Comparison of ENCODE assay signal across 16 mouse cellular contexts in the genomic region with DNA sequence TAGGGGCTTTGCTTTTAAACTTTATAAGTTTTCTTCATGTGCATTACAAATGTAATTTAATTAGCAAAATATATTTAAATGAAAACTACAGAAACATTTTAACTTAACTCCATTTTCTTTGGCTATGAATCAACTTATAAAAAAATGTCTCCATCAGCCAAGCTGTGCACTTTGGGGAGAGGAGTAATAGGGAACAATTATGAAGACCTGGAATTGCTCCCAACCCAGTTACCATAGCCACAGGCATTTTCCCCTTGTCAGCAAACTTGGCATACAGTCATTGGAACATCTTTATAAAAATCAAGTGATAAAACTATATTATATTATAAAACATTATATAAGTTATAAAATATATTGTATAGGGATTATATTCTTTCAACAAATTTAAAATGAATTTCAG.
"Had no signal": no experiment of that assay in that cellular context is flagged by ENCODE, and none has a peak within 500 bp of the region (broad histone marks: within the 10 kb centered on the region; RNA-seq: fewer than 3 reads in every experiment).

No protein-coding gene starts in this region.

- H3K36me3 ChIP-seq: limb, embryonic 15.5 days; liver, embryonic 12.5 days; midbrain, embryonic 10.5 days; neural tube, embryonic 15.5 days had no signal

- DNase-seq: kidney, adult 8-10 months; kidney, postnatal 10 days; kidney, postnatal 4 days; lung, embryonic 14.5 days; lung, postnatal 10 days; lung, postnatal 4 days; midbrain, embryonic 14.5 days; right cerebral cortex, adult 18-20 months; right cerebral cortex, postnatal 25 days; thymus, postnatal 36 days had no signal

- H3K27me3 ChIP-seq: limb, embryonic 15.5 days; liver, embryonic 12.5 days; neural tube, embryonic 15.5 days had no signal

- ATAC-seq: intestine, postnatal 0 days; liver, embryonic 12.5 days had no signal

- H3K4me1 ChIP-seq: limb, embryonic 15.5 days; liver, embryonic 12.5 days; midbrain, embryonic 10.5 days; neural tube, embryonic 15.5 days had no signal

- H3K9ac ChIP-seq: limb, embryonic 15.5 days; liver, embryonic 12.5 days; lung, embryonic 14.5 days; neural tube, embryonic 15.5 days had no signal

- H3K4me2 ChIP-seq: limb, embryonic 15.5 days; liver, embryonic 12.5 days; lung, embryonic 14.5 days; neural tube, embryonic 15.5 days had no signal

- H3K9me3 ChIP-seq: limb, embryonic 15.5 days; liver, embryonic 12.5 days; midbrain, embryonic 10.5 days; neural tube, embryonic 15.5 days had no signal

- H3K4me3 ChIP-seq: limb, embryonic 15.5 days; liver, embryonic 12.5 days; midbrain, embryonic 10.5 days; myocyte; neural tube, embryonic 15.5 days had no signal

- H3K27ac ChIP-seq: limb, embryonic 15.5 days; liver, embryonic 12.5 days; midbrain, embryonic 10.5 days; neural tube, embryonic 15.5 days had no signal
